11 mouse cellular contexts compared by ENCODE assay signal in genomic region chr11:48178943-48179342, GRCm38 (mm10).
A peak's percentile ranks its signal among the peaks of the same experiment; 100 is the strongest.
DNase-seq lines count a peak whose midpoint lies in the region; ATAC-seq and TF ChIP-seq lines count a peak whose summit lies in the region.
"Had no signal": no experiment of that assay in that cellular context is flagged by ENCODE, and none has a peak within 500 bp of the region (broad histone marks: within the 10 kb centered on the region; RNA-seq: fewer than 3 reads in every experiment).

No protein-coding gene starts in this region.

- H3K9ac ChIP-seq in liver, postnatal 0 days (replicated peaks), result no peak overlapping the region
- H3K9ac ChIP-seq in lung, postnatal 0 days (replicated peaks; ENCODE audit: low read depth), result no peak overlapping the region
- H3K9ac ChIP-seq: heart, embryonic 13.5 days; neural tube, embryonic 13.5 days had no signal

- no peak overlapping the region for H3K4me2 ChIP-seq in liver, postnatal 0 days (ENCODE audit: low read depth, low read length)
- no peak overlapping the region for H3K4me2 ChIP-seq in lung, postnatal 0 days (replicated peaks; ENCODE audit: low read depth, low read length)
- H3K4me2 ChIP-seq: heart, embryonic 13.5 days; neural tube, embryonic 13.5 days had no signal

- DNase-seq in gastrocnemius, adult 2 months, result no peak
- no peak for DNase-seq in gastrocnemius, postnatal 14 days
- no peak for DNase-seq in liver, postnatal 0 days
- DNase-seq in liver, result no peak
- peak; percentile 7 for DNase-seq in adrenal gland, postnatal 25 days
- peak; percentile 8 for DNase-seq in lung, postnatal 0 days (ENCODE audit: low spot score)
- DNase-seq in right cerebral cortex, postnatal 36 days (ENCODE audit: low spot score in 2 of 2), result no peak

- no peak overlapping the region for H3K4me3 ChIP-seq in gastrocnemius, adult 2 months
- H3K4me3 ChIP-seq in liver, postnatal 0 days (ENCODE audit: low read depth, low read length), result no peak overlapping the region
- H3K4me3 ChIP-seq in lung, postnatal 0 days (ENCODE audit: low read depth, low read length), result no peak overlapping the region
- H3K4me3 ChIP-seq: heart, embryonic 13.5 days; neural tube, embryonic 13.5 days had no signal

- no peaks in the 10 kb centered on the region for H3K4me1 ChIP-seq in liver, postnatal 0 days (ENCODE audit: insufficient read depth)
- no peaks in the 10 kb centered on the region for H3K4me1 ChIP-seq in lung, postnatal 0 days (ENCODE audit: insufficient read depth, low read depth, low read length)
- H3K4me1 ChIP-seq: heart, embryonic 13.5 days; neural tube, embryonic 13.5 days had no signal

- TF ChIP-seq EP300 in liver, postnatal 0 days (IDR thresholded peaks at IDR 0.05; ENCODE audit: low read depth), result no peak
- no peak for TF ChIP-seq EP300 in lung, postnatal 0 days (IDR thresholded peaks at IDR 0.05)

- H3K9me3 ChIP-seq in liver, postnatal 0 days (ENCODE audit: low read length), result no peaks in the 10 kb centered on the region
- no peaks in the 10 kb centered on the region for H3K9me3 ChIP-seq in lung, postnatal 0 days (ENCODE audit: low read length)
- H3K9me3 ChIP-seq: heart, embryonic 13.5 days; neural tube, embryonic 13.5 days had no signal

- H3K27me3 ChIP-seq in liver, postnatal 0 days (ENCODE audit: insufficient read depth, low read length), result no peaks in the 10 kb centered on the region
- no peaks in the 10 kb centered on the region for H3K27me3 ChIP-seq in lung, postnatal 0 days (replicated peaks; ENCODE audit: insufficient read depth, low read length)
- H3K27me3 ChIP-seq: heart, embryonic 13.5 days; neural tube, embryonic 13.5 days had no signal

- intact Hi-C loops in gastrocnemius, adult 2 months (cut with DNase I), result no loop called here
- intact Hi-C loops in gastrocnemius, postnatal 14 days (cut with DNase I; ENCODE audit: low total_unique reads), result no loop called here

- ATAC-seq in liver, postnatal 0 days, result no peak
- ATAC-seq in lung, postnatal 0 days, result no peak
- ATAC-seq in erythroblast, adult 5-6 weeks (replicated peaks; ENCODE audit: low FRiP score, poor library complexity, severe bottlenecking), result no peak
- ATAC-seq: CD4-positive, CD25-positive, alpha-beta regulatory T cell, adult 4 months had no signal

- H3K36me3 ChIP-seq in liver, postnatal 0 days (replicated peaks; ENCODE audit: insufficient read depth, low read length), result no peaks in the 10 kb centered on the region
- no peaks in the 10 kb centered on the region for H3K36me3 ChIP-seq in lung, postnatal 0 days (ENCODE audit: insufficient read depth, low read length)
- H3K36me3 ChIP-seq: heart, embryonic 13.5 days; neural tube, embryonic 13.5 days had no signal

- TF ChIP-seq CTCF in gastrocnemius, adult 2 months (IDR thresholded peaks at IDR 0.05), result peak; percentile 11; the same call in 1 of the 2 replicates
- TF ChIP-seq CTCF in liver, postnatal 0 days (IDR thresholded peaks at IDR 0.05; ENCODE audit: low read depth), result peak; percentile 37
- TF ChIP-seq CTCF in lung, postnatal 0 days (IDR thresholded peaks at IDR 0.05), result peak; percentile 51

- no peak overlapping the region for H3K27ac ChIP-seq in gastrocnemius, adult 2 months
- no peak overlapping the region for H3K27ac ChIP-seq in liver, postnatal 0 days (ENCODE audit: low read depth)
- H3K27ac ChIP-seq in lung, postnatal 0 days (ENCODE audit: low read length), result no peak overlapping the region
- H3K27ac ChIP-seq: heart, embryonic 13.5 days; neural tube, embryonic 13.5 days had no signal

Comparison
In these comparisons a context has a peak if more than half of its experiments do, and no peak if none do; other contexts are left out.
1. DNase-seq: peak in adrenal gland, postnatal 25 days (single experiment) and lung, postnatal 0 days (single experiment); none in gastrocnemius, adult 2 months (single experiment), gastrocnemius, postnatal 14 days (single experiment), liver, postnatal 0 days (single experiment), liver (single experiment) and right cerebral cortex, postnatal 36 days (0 of 2).
2. Peak in every context shown above with its lines, with median percentiles within 50 percentile points of each other: CTCF ChIP-seq.